Mouse (Mus musculus) liver, embryonic 14.5 days (tissue): ENCODE results near the gene D16Ertd472e. TPM values are rescaled to one million over a fixed set of nuclear protein-coding genes. Genes with fewer than 3 reads are reported as not detected.
"Not testable (repeated sequence)": the region's sequence is repeated elsewhere in the genome, so short reads cannot be mapped to it uniquely, and the experiment has no call there.

Experiments used
- ATAC-seq: fragments of 200-750 bp; cut with Nextera tagmentation; 2 replicates; pipeline ENCODE4 v1.8.0; 2017; ENCODE audit warnings: moderate number of reproducible peaks, mild to moderate bottlenecking, moderate library complexity; ENCODE audit not compliant: insufficient read depth
- DNase-seq, 3 experiments: peaks; one replicate each; pipeline ENCODE4 v3.0.0-alpha.2; 2012 to 2013; ENCODE audit warnings: low read depth in 3 of 3, low spot score in 3 of 3
- H3K27ac ChIP-seq: fragments of 300-500 bp; sonication (generic); 2 replicates; pipeline ENCODE4 v1.5.1; 2014; ENCODE audit warnings: moderate library complexity, mild to moderate bottlenecking, control low read depth, inconsistent platforms
- H3K27me3 ChIP-seq: fragments of 300-500 bp; sonication (generic); 2 replicates; pipeline ENCODE4 v1.6.1; 2014; ENCODE audit warnings: mild to moderate bottlenecking, low read length, moderate library complexity; ENCODE audit not compliant: control insufficient read depth, insufficient read depth
- H3K36me3 ChIP-seq: fragments of 300-500 bp; sonication (generic); replicated peaks from 2 replicates; pipeline ENCODE4 v1.6.1; 2014; ENCODE audit warnings: low read depth; ENCODE audit not compliant: control insufficient read depth, insufficient read depth
- H3K4me1 ChIP-seq, 2 experiments: fragments of 200-500 bp in 1 of 2; fragments of 300-500 bp in 1 of 2; sonication (generic) in 1 of 2; replicated peaks; 2 replicates each; pipeline ENCODE4 v1.6.1; 2012 to 2014; ENCODE audit warnings: antibody characterized with exemption in 1 of 2, inconsistent platforms in 1 of 2, low read length in 1 of 2; ENCODE audit not compliant: control insufficient read depth in 2 of 2, insufficient read depth in 2 of 2
- H3K4me2 ChIP-seq: fragments of 300-500 bp; sonication (generic); 2 replicates; pipeline ENCODE4 v1.6.1; 2014; ENCODE audit warnings: low read depth, mild to moderate bottlenecking, control low read depth, moderate library complexity
- H3K4me3 ChIP-seq, 2 experiments: fragments of 200-500 bp in 1 of 2; fragments of 300-500 bp in 1 of 2; sonication (generic) in 1 of 2; 2 replicates each; pipeline ENCODE4 v1.5.1; 2012 to 2014; ENCODE audit warnings: low read depth in 2 of 2, low read length in 2 of 2, mild to moderate bottlenecking in 2 of 2, control low read depth in 1 of 2, inconsistent platforms in 1 of 2, moderate library complexity in 1 of 2; ENCODE audit not compliant: insufficient read depth in 1 of 2
- H3K9ac ChIP-seq: fragments of 300-500 bp; sonication (generic); replicated peaks from 2 replicates; pipeline ENCODE4 v1.6.1; 2014; ENCODE audit warnings: mild to moderate bottlenecking, control low read depth, moderate library complexity
- H3K9me3 ChIP-seq: fragments of 300-500 bp; sonication (generic); 2 replicates; pipeline ENCODE4 v1.6.1; 2016; ENCODE audit warnings: low read length, mixed read lengths; ENCODE audit not compliant: control insufficient read depth
- CTCF ChIP-seq: IDR thresholded peaks from 2 replicates; pipeline ENCODE4 v1.5.1; 2016; ENCODE audit warnings: antibody characterized with exemption, low read depth, control low read depth
- EP300 ChIP-seq: IDR thresholded peaks from 2 replicates; pipeline ENCODE4 v1.6.1; 2016; ENCODE audit warnings: antibody characterized with exemption, low read depth
- WGBS: fragments of 180-500 bp; shearing (Covaris S2); extraction: QIAGEN DNeasy Blood & Tissue Kit; methylation state at CpG from one replicate; pipeline ENCODE4 v1.1.7; 2014; ENCODE audit not compliant: insufficient replicate concordance; 5-methylcytosine and 5-hydroxymethylcytosine counted together
- polyA plus RNA-seq, 2 experiments: library from polyadenylated mRNA; depleted of rRNA in 1 of 2; stranded (reverse) in 1 of 2; unstranded in 1 of 2; fragments of >200 nt; fragmentation: Nextera tagmentation in 1 of 2; extraction: Ambion mirVana in 1 of 2; gene quantifications; 2 replicates each; pipeline versions ENCODE4 v1.2.1 to v1.2.3; 2012 to 2014

D16Ertd472e gene
- polyA plus RNA-seq, 2 experiments: 1.9 to 4.2 TPM

DNA sequence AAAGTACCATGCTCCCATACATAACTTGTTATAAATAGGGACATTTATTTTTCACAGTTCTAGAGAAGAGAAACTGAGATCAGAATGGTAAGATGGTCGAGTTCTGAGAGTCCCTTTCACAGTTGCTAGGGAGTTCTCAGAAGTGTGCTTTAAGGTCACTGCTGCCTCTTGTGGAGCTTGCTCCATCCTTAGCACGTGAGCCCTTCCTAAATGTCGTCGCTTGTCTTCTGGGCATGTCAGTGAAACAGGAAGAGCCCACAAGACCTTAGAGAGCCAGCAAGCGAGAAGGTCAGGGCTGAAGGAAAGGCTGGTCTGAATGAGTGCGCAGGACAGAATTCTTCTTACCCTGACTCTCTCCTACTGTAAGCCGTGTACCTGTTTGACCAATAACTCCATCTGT is 57.8 kb downstream of the D16Ertd472e start:
- no peak overlapping the region for H3K4me3 ChIP-seq
- no peaks in the 10 kb centered on the region for H3K9me3 ChIP-seq
- H3K9ac ChIP-seq: no peak overlapping the region
- H3K4me2 ChIP-seq: no peak overlapping the region
- no peaks in the 10 kb centered on the region for H3K27me3 ChIP-seq
- TF ChIP-seq CTCF (no peak), EP300 (no peak)
- H3K36me3 ChIP-seq: no peaks in the 10 kb centered on the region
- 39% methylated on average over 7 of the region's 7 CpGs for WGBS
- no peak overlapping the region for H3K27ac ChIP-seq
- DNase-seq (no peak), ATAC-seq (no peak)
- no peaks in the 10 kb centered on the region for H3K4me1 ChIP-seq

DNA sequence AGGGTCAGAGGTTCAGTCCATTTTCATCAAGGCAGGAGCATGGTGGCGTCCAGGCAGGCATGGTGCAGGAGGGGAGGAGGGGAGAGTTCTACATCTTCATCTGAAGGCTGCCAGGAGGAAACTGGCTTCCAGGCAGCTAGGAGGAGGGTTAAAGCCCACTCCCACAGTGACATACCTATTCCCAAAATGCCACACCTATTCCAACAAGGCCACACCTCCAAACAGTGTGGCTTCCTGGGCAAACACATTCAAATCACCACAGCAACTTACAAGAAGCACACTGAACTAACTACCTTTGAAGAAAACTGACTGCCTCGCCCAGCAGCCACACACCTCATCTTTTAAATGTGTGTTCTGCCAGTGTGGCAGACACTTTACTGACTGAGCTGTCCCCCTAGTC is 59.3 kb downstream of the D16Ertd472e start:
- no peak for TF ChIP-seq EP300
- no peak for TF ChIP-seq CTCF
- Histone ChIP-seq H3K4me1 (no peaks in the 10 kb centered on the region), H3K4me2 (no peak overlapping the region), H3K9ac (no peak overlapping the region), H3K27me3 (no peaks in the 10 kb centered on the region), H3K9me3 (no peaks in the 10 kb centered on the region), H3K4me3 (no peak overlapping the region), H3K36me3 (no peaks in the 10 kb centered on the region), H3K27ac (no peak overlapping the region)
- WGBS: 70% methylated on average over 2 of the region's 2 CpGs
- no peak for ATAC-seq
- no peak for DNase-seq

DNA sequence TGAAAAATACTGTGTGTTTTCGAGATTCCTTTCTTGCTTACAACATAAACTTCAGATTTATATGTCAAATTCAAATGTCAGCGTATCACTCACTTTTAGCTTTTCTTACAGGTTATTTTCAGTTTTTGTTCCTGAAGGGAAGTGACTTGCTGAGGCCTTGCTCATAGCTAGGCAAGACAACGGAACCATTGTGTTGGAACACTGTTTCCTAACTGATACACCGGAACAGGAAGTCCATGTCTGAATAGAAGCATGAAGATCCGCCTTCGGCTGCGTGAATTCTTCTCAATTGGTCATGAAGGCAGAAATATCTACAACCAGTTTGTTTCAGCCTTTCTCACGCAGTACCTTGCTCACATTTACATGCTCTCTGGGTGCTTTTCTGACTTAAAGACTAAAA is 65.0 kb downstream of the D16Ertd472e start:
- 59% methylated on average over 8 of the region's 8 CpGs for WGBS
- no peak for TF ChIP-seq EP300
- no peak for TF ChIP-seq CTCF
- Histone ChIP-seq H3K9ac (no peak overlapping the region), H3K4me2 (no peak overlapping the region), H3K27me3 (no peaks in the 10 kb centered on the region), H3K27ac (no peak overlapping the region), H3K4me3 (no peak overlapping the region), H3K9me3 (no peaks in the 10 kb centered on the region), H3K36me3 (no peaks in the 10 kb centered on the region), H3K4me1 (no peaks in the 10 kb centered on the region)
- no peak for ATAC-seq
- no peak for DNase-seq

DNA sequence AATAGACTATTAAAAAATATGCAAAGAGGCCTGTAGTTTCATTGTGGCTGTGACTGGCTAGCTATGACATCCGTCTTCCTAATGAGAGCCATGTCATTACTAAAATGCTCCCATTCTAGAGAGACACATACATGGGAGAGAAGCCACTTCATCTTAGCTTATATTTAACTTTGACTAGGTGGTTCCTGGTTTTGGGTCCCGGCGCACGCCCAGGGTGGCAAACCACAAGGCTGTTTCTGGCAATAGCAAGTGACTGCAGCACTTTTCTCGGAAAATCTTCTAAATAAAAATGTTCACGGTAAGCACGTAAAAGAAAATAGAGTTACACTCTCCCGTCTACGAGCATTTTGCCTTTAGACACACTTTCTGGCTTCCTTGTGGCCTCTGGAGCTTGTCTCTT is 74.0 kb downstream of the D16Ertd472e start:
- H3K27ac ChIP-seq: no peak overlapping the region
- TF ChIP-seq CTCF (no peak), EP300 (no peak)
- no peaks in the 10 kb centered on the region for H3K9me3 ChIP-seq
- no peaks in the 10 kb centered on the region for H3K27me3 ChIP-seq
- DNase-seq: no peak
- H3K36me3 ChIP-seq: no peaks in the 10 kb centered on the region
- H3K4me2 ChIP-seq: no peak overlapping the region
- ATAC-seq: no peak
- no peak overlapping the region for H3K9ac ChIP-seq
- WGBS: 44% methylated on average over 9 of the region's 9 CpGs
- no peaks in the 10 kb centered on the region for H3K4me1 ChIP-seq
- H3K4me3 ChIP-seq: no peak overlapping the region

DNA sequence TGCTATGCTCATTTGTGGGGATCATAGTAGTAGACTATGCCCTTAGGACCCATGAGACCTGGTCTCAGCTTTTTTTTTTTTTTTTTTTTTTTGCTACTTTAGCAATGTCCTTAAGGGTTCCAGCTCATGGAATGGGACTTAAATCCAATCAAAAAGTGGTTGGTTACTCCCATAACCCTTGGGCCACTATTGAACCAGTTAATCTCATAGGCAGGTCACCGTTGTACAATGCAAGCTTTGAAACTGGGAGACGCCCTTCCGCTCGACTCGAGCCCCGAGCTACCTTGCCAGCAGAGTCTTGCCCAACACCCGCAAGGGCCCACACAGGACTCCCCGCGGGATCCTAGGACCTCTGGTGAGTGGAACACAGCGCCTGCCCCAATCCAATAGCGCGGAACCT is 83.8 kb downstream of the D16Ertd472e start:
- not testable (repeated sequence) for H3K4me3 ChIP-seq, H3K27ac ChIP-seq, H3K4me2 ChIP-seq, H3K36me3 ChIP-seq, ATAC-seq, DNase-seq, H3K9ac ChIP-seq, H3K4me1 ChIP-seq, H3K9me3 ChIP-seq, H3K27me3 ChIP-seq
- 88% methylated on average over 12 of the region's 12 CpGs for WGBS

DNA sequence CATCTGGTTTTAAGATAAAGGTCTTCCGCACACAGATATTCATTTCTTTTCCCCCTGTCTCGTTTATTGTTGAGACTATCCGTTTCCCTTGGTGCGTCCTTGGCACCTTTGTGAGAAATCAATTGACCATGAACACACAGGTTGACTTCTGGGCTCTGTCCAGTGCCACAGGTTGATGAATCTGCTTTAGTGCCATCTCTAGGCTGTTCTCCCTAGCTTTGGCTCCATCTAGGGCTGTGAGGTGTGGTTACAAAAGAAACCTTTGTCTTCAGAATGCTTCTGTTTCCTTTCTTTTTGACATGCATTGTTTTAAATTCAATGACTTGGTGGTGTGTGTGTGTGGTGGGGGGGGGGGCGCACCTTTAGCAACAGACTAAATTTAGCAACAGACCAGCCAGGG is 85.7 kb downstream of the D16Ertd472e start:
- no peak for DNase-seq
- Histone ChIP-seq H3K9me3 (no peaks in the 10 kb centered on the region), H3K4me3 (no peak overlapping the region), H3K4me2 (peak overlapping the region; percentile 38; the same call in 1 of the 2 replicates), H3K36me3 (no peaks in the 10 kb centered on the region), H3K27ac (no peak overlapping the region), H3K9ac (no peak overlapping the region), H3K4me1 (peaks cover 0 to 5% of the 10 kb centered on the region in 2 experiments; a peak in 1 of 4 replicates), H3K27me3 (no peaks in the 10 kb centered on the region)
- TF ChIP-seq CTCF (no peak), EP300 (no peak)
- 49% methylated on average over 5 of the region's 5 CpGs for WGBS
- no peak for ATAC-seq

Other genes starting within 250 kb of the D16Ertd472e start
- 4.1 and 6.3 TPM in 2 replicates for gene Btg3, start 199.5 kb downstream of the D16Ertd472e start, polyA plus RNA-seq (2012; rRNA removed)
- 21.3 and 24.9 TPM in 2 replicates for gene Btg3, start 199.5 kb downstream of the D16Ertd472e start, polyA plus RNA-seq (2014; fragmentation: Nextera tagmentation; extraction: Ambion mirVana)